Mouse (Mus musculus) kidney, embryonic 14.5 days (tissue): ENCODE results near the gene Fibp. TPM values are rescaled to one million over a fixed set of nuclear protein-coding genes. Genes with fewer than 3 reads are reported as not detected.

Experiments used
- ATAC-seq: fragments of 200-750 bp; cut with Nextera tagmentation; 2 replicates; pipeline ENCODE4 v1.8.0; 2017; ENCODE audit warnings: moderate number of reproducible peaks, mild to moderate bottlenecking, moderate TSS enrichment, moderate library complexity; ENCODE audit not compliant: low FRiP score, low TSS enrichment
- H3K27ac ChIP-seq: fragments of 300-500 bp; sonication (generic); 2 replicates; pipeline ENCODE4 v1.5.1; 2014; ENCODE audit warnings: low read depth, mild to moderate bottlenecking, low read length, moderate library complexity, mixed read lengths
- H3K27me3 ChIP-seq: fragments of 300-500 bp; sonication (generic); 2 replicates; pipeline ENCODE4 v1.6.1; 2014; ENCODE audit warnings: mild to moderate bottlenecking, low read length; ENCODE audit not compliant: control insufficient read depth, insufficient read depth
- H3K36me3 ChIP-seq: fragments of 300-500 bp; sonication (generic); 2 replicates; pipeline ENCODE4 v1.6.1; 2014; ENCODE audit warnings: low read length, mixed read lengths; ENCODE audit not compliant: control insufficient read depth, insufficient read depth
- H3K4me1 ChIP-seq: fragments of 300-500 bp; sonication (generic); 2 replicates; pipeline ENCODE4 v1.6.1; 2014; ENCODE audit warnings: low read length, mixed read lengths; ENCODE audit not compliant: control insufficient read depth, insufficient read depth
- H3K4me2 ChIP-seq: fragments of 300-500 bp; sonication (generic); replicated peaks from 2 replicates; pipeline ENCODE4 v1.6.1; 2014; ENCODE audit warnings: low read depth, mild to moderate bottlenecking, low read length
- H3K4me3 ChIP-seq: fragments of 300-500 bp; sonication (generic); 2 replicates; pipeline ENCODE4 v1.5.1; 2014; ENCODE audit warnings: mild to moderate bottlenecking, low read length
- H3K9ac ChIP-seq: fragments of 300-500 bp; sonication (generic); 2 replicates; pipeline ENCODE4 v1.6.1; 2014; ENCODE audit warnings: low read depth, mild to moderate bottlenecking, low read length, moderate library complexity
- H3K9me3 ChIP-seq: fragments of 300-500 bp; sonication (generic); 2 replicates; pipeline ENCODE4 v1.6.1; 2016; ENCODE audit warnings: low read length; ENCODE audit not compliant: control insufficient read depth
- WGBS: fragments of 180-500 bp; shearing (Covaris S2); extraction: QIAGEN DNeasy Blood & Tissue Kit; methylation state at CpG from one replicate; pipeline ENCODE4 v1.1.7; 2014; 5-methylcytosine and 5-hydroxymethylcytosine counted together
- polyA plus RNA-seq: library from polyadenylated mRNA; unstranded; fragments of >200 nt; fragmentation: Nextera tagmentation; extraction: Ambion mirVana; gene quantifications from 2 replicates; pipeline ENCODE4 v1.2.1, GENCODE M21; 2014

Gene Fibp
- polyA plus RNA-seq, 1 experiment from 2014 or later, result 122 TPM

DNA sequence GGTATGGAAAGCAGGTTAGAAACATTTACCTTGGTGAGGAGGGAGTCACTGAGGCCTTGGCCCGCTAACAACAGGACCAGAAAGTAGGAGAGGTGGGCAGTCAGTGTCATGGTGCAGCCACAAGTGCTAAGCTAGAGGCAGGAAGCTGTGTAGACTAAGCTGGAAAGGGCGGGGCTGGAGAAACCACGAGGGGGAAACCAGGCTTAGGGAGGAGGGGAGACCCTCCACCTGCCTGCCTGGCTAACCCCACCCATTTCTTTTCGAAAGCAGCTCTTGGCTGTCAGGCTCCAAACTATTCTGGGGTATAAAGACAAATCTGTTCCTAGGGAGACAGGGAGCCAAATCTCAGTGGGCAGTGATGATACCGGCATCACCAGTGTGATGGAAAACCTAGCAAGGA, 8.0 kb downstream of the Fibp start, which contains the start of gene Ctsw:
Gene Ctsw (minus strand): TSS at position 134 of the 400 bp plus-strand sequence.
- H3K9ac ChIP-seq, result no peak within 1 kb of the TSS
- no peak within 1 kb of the TSS for H3K4me2 ChIP-seq
- no peaks in the 10 kb centered on the region for H3K27me3 ChIP-seq
- no peaks in the 10 kb centered on the region for H3K4me1 ChIP-seq
- no peak for ATAC-seq
- H3K4me3 ChIP-seq, result no peak within 1 kb of the TSS
- peaks cover 41% of the 10 kb centered on the region for H3K36me3 ChIP-seq
- H3K9me3 ChIP-seq, result no peaks in the 10 kb centered on the region
- no peak within 1 kb of the TSS for H3K27ac ChIP-seq
- 62% methylated on average over 5 of the region's 5 CpGs for WGBS

DNA sequence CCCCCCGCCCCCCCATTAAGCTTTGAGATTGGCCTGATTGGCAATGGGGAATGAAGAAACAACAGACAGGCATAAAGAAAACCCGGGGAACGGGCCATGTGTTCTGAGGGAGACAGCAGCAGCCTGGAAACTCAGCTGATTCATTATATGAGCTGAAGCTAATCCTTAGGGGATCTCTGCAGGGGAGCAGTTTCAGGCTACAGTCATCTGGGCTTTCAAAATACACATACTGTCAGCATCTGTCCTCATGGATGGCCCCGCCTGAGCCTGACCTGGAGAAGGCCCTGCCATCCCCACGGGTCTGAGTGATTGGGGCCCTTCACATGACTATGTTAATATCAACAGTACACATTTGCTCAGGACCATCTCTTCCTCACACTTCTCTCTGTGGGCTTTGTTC, 11.4 kb downstream of the Fibp start:
- no peak overlapping the region for H3K27ac ChIP-seq
- no peaks in the 10 kb centered on the region for H3K9me3 ChIP-seq
- H3K36me3 ChIP-seq, result peaks cover 10% of the 10 kb centered on the region
- no peak overlapping the region for H3K9ac ChIP-seq
- H3K4me3 ChIP-seq, result no peak overlapping the region
- no peaks in the 10 kb centered on the region for H3K27me3 ChIP-seq
- no peak for ATAC-seq
- no peak overlapping the region for H3K4me2 ChIP-seq
- H3K4me1 ChIP-seq, result peaks cover 20% of the 10 kb centered on the region; the same call in 1 of the 2 replicates
- WGBS, result 59% methylated on average over 5 of the region's 5 CpGs

DNA sequence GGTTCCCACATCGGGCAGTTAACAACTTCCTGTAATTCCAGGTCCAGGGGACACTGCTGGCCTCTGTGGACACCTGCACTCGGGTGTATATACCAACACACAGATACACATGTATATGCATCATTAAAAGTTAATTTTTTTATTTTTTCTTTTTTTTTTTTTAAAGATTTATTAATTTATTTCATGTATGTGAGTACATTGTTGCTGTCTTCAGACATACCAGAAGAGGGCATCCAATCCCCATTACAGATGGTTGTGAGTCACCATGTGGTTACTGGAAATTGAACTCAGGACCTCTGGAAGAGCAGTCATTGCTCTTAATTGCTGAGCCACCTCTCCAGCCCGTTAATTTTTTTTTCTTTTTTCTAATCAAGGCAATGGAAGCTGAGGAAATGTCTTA, 12.4 kb downstream of the Fibp start:
- Histone ChIP-seq H3K9me3 (no peaks in the 10 kb centered on the region), H3K4me2 (no peak overlapping the region), H3K9ac (no peak overlapping the region), H3K36me3 (peaks cover 10% of the 10 kb centered on the region; the same call in 1 of the 2 replicates), H3K27ac (no peak overlapping the region), H3K4me1 (peaks cover 20% of the 10 kb centered on the region; the same call in 1 of the 2 replicates), H3K27me3 (no peaks in the 10 kb centered on the region), H3K4me3 (no peak overlapping the region)
- ATAC-seq, result no peak
- WGBS, result 81% methylated on average over 3 of the region's 3 CpGs

GRCm38 (mm10) chr19:5473720-5474119, 13.3 kb downstream of the Fibp start, which contains the start of gene Efemp2:
Gene Efemp2, plus strand, starts transcription at chr19:5473954.
- no peaks in the 10 kb centered on the region for H3K27me3 ChIP-seq
- H3K9ac ChIP-seq, result peak within 1 kb of the TSS; percentile 86
- peak; percentile 71 for ATAC-seq
- H3K4me1 ChIP-seq, result peaks cover 20% of the 10 kb centered on the region; the same call in 1 of the 2 replicates
- peaks cover 19% of the 10 kb centered on the region; the same call in 1 of the 2 replicates for H3K36me3 ChIP-seq
- H3K4me3 ChIP-seq, result peak within 1 kb of the TSS; percentile 66
- H3K27ac ChIP-seq, result peak within 1 kb of the TSS; percentile 91
- H3K9me3 ChIP-seq, result no peaks in the 10 kb centered on the region
- peak within 1 kb of the TSS; percentile 78 for H3K4me2 ChIP-seq
- WGBS, result under 1% methylated on average over 22 of the region's 22 CpGs

- H3K4me3 ChIP-seq, result peak overlapping the region; percentile 66
- WGBS, result 2% methylated on average over 54 of the region's 68 CpGs
- ATAC-seq, result peak; percentile 65
- H3K9ac ChIP-seq, result peak overlapping the region; percentile 86
- peaks cover 20% of the 10 kb centered on the region; the same call in 1 of the 2 replicates for H3K4me1 ChIP-seq
- peak overlapping the region; percentile 78 for H3K4me2 ChIP-seq
- peaks cover 26% of the 10 kb centered on the region; the same call in 1 of the 2 replicates for H3K36me3 ChIP-seq
- peak overlapping the region; percentile 91 for H3K27ac ChIP-seq
- no peaks in the 10 kb centered on the region for H3K27me3 ChIP-seq
- H3K9me3 ChIP-seq, result no peaks in the 10 kb centered on the region
Observed at GRCm38 (mm10) chr19:5474281-5475068, 14.1 kb downstream of the Fibp start.

DNA sequence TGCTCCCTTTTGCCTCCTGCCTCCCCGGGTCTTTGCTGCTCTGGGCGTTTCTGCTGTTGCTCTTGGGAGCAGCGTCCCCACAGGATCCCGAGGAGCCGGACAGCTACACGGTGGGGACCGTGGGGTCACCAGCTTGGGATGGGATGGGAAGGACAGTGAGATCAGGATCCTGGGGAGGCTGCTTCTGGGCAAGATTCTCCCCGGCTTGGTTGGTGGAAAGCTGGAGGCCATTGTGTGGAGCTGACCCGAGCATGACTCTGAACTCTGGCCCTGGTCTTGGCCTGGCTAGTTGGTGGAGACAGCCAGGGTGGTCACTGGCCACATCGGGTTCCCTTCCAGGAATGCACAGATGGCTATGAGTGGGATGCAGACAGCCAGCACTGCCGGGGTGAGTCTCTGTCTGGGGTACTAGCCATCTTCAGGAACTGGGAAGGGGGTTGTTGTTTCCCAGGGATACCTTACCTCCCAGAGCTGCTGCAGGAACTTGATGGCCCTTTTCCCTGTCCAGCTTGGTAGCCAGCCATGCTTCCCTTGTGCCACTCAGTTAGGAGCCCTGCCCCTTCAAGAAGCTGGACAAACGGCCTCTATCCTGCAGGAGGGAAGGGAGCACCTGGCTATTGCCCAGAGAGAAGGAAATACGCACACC, 14.8 kb downstream of the Fibp start:
- no peaks in the 10 kb centered on the region for H3K9me3 ChIP-seq
- peak overlapping the region; percentile 78 for H3K4me2 ChIP-seq
- H3K27ac ChIP-seq, result peak overlapping the region; percentile 91; the same call in 1 of the 2 replicates
- H3K4me1 ChIP-seq, result peaks cover 20% of the 10 kb centered on the region; the same call in 1 of the 2 replicates
- peaks cover 32% of the 10 kb centered on the region for H3K36me3 ChIP-seq
- no peaks in the 10 kb centered on the region for H3K27me3 ChIP-seq
- peak; percentile 34; the same call in 1 of the 2 replicates for ATAC-seq
- H3K9ac ChIP-seq, result peak overlapping the region; percentile 86
- H3K4me3 ChIP-seq, result peak overlapping the region; percentile 66
- 15% methylated on average over 13 of the region's 13 CpGs for WGBS

- ATAC-seq, result no peak
- Histone ChIP-seq H3K4me1 (peaks cover 20% of the 10 kb centered on the region; the same call in 1 of the 2 replicates), H3K27ac (no peak overlapping the region), H3K4me2 (no peak overlapping the region), H3K4me3 (no peak overlapping the region), H3K9me3 (no peaks in the 10 kb centered on the region), H3K36me3 (peaks cover 51% of the 10 kb centered on the region), H3K27me3 (no peaks in the 10 kb centered on the region), H3K9ac (no peak overlapping the region)
- 83% methylated on average over 10 of the region's 10 CpGs for WGBS
Observed at GRCm38 (mm10) chr19:5477004-5477667, 16.7 kb downstream of the Fibp start.

GRCm38 (mm10) chr19:5477668-5478300, 17.4 kb downstream of the Fibp start:
- Histone ChIP-seq H3K36me3 (peaks cover 58% of the 10 kb centered on the region), H3K27ac (no peak overlapping the region)
- WGBS, result 83% methylated on average over 18 of the region's 18 CpGs

More at GRCm38 (mm10) chr19:5477668-5478300, 17.4 kb downstream of the Fibp start:
- Histone ChIP-seq H3K4me1 (peaks cover 20% of the 10 kb centered on the region; the same call in 1 of the 2 replicates), H3K4me2 (no peak overlapping the region), H3K9me3 (no peaks in the 10 kb centered on the region), H3K9ac (no peak overlapping the region), H3K4me3 (no peak overlapping the region), H3K27me3 (no peaks in the 10 kb centered on the region)
- no peak for ATAC-seq
